Mouse (Mus musculus): Measurements from ENCODE around the gene Cep152. TPM values are rescaled to one million over a fixed set of nuclear protein-coding genes. Genes with fewer than 3 reads are reported as not detected.

The Cep152 gene
- total RNA-seq, 2 experiments from 2014 or later: 1.4 TPM

DNA sequence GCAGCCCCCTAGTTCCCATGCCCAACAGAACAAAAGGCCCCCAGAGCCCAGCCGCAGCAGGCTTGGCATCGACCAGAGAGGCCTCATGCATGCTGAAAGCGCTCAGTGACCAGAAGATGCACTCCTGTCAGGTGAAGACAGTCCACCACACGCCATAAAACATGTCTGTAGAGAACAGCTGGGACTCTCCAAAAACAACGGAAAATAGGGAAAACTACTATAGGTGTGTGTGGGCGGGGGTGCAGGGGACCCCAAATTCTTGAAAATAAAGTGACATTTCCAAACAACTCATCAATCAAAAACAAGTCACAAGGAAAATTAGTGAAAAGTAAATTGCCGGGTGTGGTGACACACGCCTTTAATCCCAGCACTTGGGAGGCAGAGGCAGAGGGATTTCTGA is 62.5 kb downstream of the Cep152 start:
- DNase-seq: no peak
- intact Hi-C loops (cut with DNase I): no loop called here

GRCm38 (mm10) chr2:125560037-125560436 is 64.9 kb downstream of the Cep152 start:
- no peak for DNase-seq
- intact Hi-C loops (cut with DNase I): no loop called here

DNA sequence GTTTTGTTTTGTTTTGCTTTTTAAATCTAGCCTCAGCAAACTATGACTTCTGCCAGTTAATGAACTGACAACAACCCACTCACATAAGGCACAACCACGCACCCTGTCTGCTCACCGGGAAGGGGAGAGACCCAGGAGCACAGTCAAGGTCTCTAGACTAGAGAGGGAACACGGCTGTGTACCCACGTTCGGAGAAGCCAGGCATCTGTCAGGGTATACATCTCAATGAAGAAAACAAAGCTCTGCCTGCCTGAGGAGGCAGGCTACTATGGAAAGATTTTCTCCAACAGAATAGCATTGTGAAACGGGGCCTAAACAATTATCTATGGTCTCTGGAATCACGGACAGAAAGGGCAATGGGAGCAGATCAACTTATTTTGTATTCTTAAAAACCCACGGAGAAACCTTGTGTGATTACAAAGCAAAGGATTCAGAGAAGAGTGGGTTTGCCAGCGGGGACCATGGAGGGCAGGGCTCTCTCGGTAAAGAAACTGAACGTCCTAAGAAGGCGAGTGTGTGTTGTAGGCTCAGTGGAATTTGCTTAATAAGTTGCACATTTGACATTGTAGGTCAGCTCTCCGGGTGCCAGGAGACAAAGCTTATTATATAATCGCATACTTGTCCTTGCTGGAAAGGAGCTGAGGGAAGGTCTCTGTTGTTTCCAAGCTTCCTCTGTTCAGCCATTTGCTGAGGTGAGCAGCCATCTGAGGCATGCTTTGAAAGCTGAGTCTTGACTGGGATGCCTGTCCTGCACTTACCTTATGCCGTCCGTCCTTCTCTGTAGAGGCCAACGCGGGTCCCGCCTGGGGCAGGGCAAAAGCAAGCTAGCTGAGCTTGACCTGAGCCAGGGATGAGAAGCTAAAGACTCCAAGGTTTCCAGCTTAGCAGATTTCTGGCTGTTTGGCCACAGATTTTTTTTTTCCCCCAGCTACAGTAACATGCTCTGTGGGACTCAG is 66.0 kb downstream of the Cep152 start:
- intact Hi-C loops (cut with DNase I): no loop called here
- peak in 1 of 2 experiments; percentile 25 for DNase-seq

DNA sequence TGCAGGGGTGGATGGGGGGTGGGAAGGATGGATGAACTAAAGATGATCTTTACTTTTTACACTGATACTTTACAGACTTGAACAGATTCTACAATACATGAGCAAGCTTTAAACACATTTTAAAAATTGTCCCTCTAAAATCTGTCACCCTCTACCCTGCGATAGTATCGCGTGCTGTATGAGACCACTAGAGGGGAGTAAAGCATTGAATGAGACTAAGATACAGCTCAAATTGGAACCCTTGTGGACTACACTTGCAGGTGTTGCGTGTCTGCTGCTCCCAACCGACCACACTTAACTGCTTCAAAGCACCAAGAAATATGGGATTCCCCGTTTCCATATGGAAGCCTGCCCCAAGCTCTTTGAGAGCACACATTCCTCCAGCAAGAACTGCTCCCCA is 69.1 kb downstream of the Cep152 start:
- no peak for DNase-seq
- intact Hi-C loops (cut with DNase I): no loop called here

GRCm38 (mm10) chr2:125548806-125549578 is 75.9 kb downstream of the Cep152 start:
- intact Hi-C loops (cut with DNase I): no loop called here
- no peak for DNase-seq

GRCm38 (mm10) chr2:125544986-125545385 is 79.9 kb downstream of the Cep152 start:
- intact Hi-C loops (cut with DNase I): no loop called here
- DNase-seq: no peak

- intact Hi-C loops (cut with DNase I): no loop called here
- DNase-seq: no peak
Measured at GRCm38 (mm10) chr2:125543646-125544045, 81.3 kb downstream of the Cep152 start.

DNA sequence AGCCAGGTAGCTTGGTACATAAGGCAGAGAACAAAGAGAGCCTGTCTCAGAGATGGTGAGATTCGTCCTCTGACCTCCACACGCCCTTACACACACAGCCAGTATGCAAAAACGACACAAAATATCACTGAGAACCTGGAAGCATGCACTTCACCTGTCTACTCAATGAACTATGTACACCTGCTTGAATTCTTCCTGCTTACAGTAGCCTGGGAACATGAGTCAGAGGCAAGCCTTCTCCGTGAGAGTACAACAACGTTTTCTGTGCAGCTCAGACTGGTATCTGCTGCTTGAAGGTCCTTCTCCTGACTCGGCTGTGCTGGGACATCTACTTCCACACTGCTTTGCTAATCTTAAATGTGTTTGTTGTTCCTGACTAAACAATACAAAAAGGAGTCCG is 83.5 kb downstream of the Cep152 start:
- DNase-seq: no peak
- intact Hi-C loops (cut with DNase I): no loop called here

DNA sequence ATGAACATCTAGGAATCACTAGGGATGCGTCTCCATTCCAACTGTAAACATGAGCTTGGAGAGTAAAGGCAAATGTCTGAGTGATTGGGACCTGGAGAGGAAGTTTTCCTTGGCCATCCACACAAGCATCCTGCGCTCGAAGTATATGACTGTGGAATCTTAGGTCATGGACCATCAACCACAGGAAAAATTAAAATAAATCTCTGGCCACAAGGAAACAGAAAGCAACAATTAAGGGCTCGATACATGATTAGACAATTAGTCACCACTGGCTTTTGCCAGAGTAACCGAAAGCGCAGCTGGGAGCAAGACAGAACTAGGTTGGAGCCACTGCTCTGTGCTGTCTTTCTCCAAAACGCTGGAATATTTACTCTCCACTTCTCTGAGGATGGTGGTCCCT is 84.3 kb downstream of the Cep152 start:
- no peak for DNase-seq
- intact Hi-C loops (cut with DNase I): no loop called here

- intact Hi-C loops (cut with DNase I): no loop called here
- DNase-seq: no peak
Measured at GRCm38 (mm10) chr2:125539640-125540039, 85.3 kb downstream of the Cep152 start.

- intact Hi-C loops (cut with DNase I): no loop called here
- DNase-seq: peak; percentile 44 to 53
Measured at GRCm38 (mm10) chr2:125530665-125531064, 94.2 kb downstream of the Cep152 start.

DNA sequence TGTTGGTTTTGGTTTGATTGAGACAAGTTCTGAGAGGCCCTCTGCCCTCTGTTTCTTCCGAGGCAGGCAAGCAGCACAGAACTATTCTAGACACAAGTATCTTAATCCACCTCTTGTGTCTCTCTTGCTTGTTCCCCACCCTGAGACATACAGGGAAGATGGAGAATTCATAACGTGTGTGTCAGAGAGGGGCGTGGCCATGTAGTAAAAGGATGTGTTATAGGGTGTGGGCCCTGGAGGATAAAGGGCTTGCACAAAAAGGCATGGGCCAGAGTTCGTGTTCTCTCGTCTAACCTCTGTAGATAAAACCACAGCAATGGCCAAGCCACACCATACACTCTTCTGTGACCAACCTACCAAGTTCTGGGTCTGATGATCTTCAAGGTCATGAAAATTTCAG is 98.3 kb downstream of the Cep152 start:
- no peak for DNase-seq
- intact Hi-C loops (cut with DNase I): no loop called here

- no peak for DNase-seq
- intact Hi-C loops (cut with DNase I): no loop called here
Measured at GRCm38 (mm10) chr2:125525484-125525883, 99.4 kb downstream of the Cep152 start.

GRCm38 (mm10) chr2:125516594-125516993 is 108.3 kb downstream of the Cep152 start:
- DNase-seq: peak; percentile 57 to 58
- intact Hi-C loops (cut with DNase I): no loop called here

GRCm38 (mm10) chr2:125515291-125516057 is 109.4 kb downstream of the Cep152 start:
- intact Hi-C loops (cut with DNase I): no loop called here
- no peak for DNase-seq

GRCm38 (mm10) chr2:125514391-125514790 is 110.5 kb downstream of the Cep152 start:
- intact Hi-C loops (cut with DNase I): no loop called here
- no peak for DNase-seq

Other genes with a start within 250 kb of the Cep152 start
- under 1 TPM; 0.11 to 0.14 TPM for gene Gm9913, start 120.0 kb downstream of the Cep152 start, total RNA-seq (2021)
- 10 to 100 TPM; 58.3 to 66.6 TPM for gene Fbn1, start 117.1 kb downstream of the Cep152 start, total RNA-seq (2021)
- gene Eid1, start 48.0 kb upstream of the Cep152 start, total RNA-seq (2021): 10 to 100 TPM; 52.2 to 58.0 TPM
- gene Shc4, start 99.0 kb upstream of the Cep152 start, total RNA-seq (2021): under 1 TPM; 0.42 to 0.51 TPM
- 10 to 100 TPM; 28.1 to 30.0 TPM for gene Secisbp2l, start 157.8 kb upstream of the Cep152 start, total RNA-seq (2021)
- 10 to 100 TPM; 11.0 to 11.8 TPM for gene Galk2, start 234.0 kb upstream of the Cep152 start, total RNA-seq (2021)
- 10 to 100 TPM; 86.5 to 91.6 TPM for gene Cops2, start 234.0 kb upstream of the Cep152 start, total RNA-seq (2021)

Measured in heart, postnatal 36 days (tissue).